Mouse (Mus musculus) A20 (cell line): Measurements from ENCODE around the gene Slc3a2.

Source experiments
- DNase-seq: peaks from one replicate; pipeline ENCODE4 v3.0.0-alpha.2; 2011; ENCODE audit warnings: low read depth, low spot score

Slc3a2 gene

GRCm38 (mm10) chr19:8711506-8711905 is 11.7 kb downstream of the Slc3a2 start:
- DNase-seq: no peak

GRCm38 (mm10) chr19:8710057-8710456 is 13.1 kb downstream of the Slc3a2 start:
- DNase-seq: no peak

- DNase-seq: no peak
Measured at GRCm38 (mm10) chr19:8708954-8709353, 14.2 kb downstream of the Slc3a2 start.

- DNase-seq: no peak
Measured at GRCm38 (mm10) chr19:8706930-8707329, 16.2 kb downstream of the Slc3a2 start.

GRCm38 (mm10) chr19:8706132-8706667 is 17.0 kb downstream of the Slc3a2 start:
- DNase-seq: peak; percentile 27

- DNase-seq: no peak
Measured at GRCm38 (mm10) chr19:8705026-8705708, 18.0 kb downstream of the Slc3a2 start.

- no peak for DNase-seq
Measured at GRCm38 (mm10) chr19:8703571-8703970, 19.6 kb downstream of the Slc3a2 start.

GRCm38 (mm10) chr19:8702458-8702857 is 20.7 kb downstream of the Slc3a2 start:
- no peak for DNase-seq

- DNase-seq: peak; percentile 30
Measured at GRCm38 (mm10) chr19:8699652-8700051, 23.5 kb downstream of the Slc3a2 start.

GRCm38 (mm10) chr19:8695330-8695729 is 27.8 kb downstream of the Slc3a2 start:
- peak; percentile 59 for DNase-seq

- DNase-seq: no peak
Measured at GRCm38 (mm10) chr19:8692740-8693139, 30.4 kb downstream of the Slc3a2 start.

GRCm38 (mm10) chr19:8691871-8692539 is 31.2 kb downstream of the Slc3a2 start:
- no peak for DNase-seq

GRCm38 (mm10) chr19:8683627-8684026 is 39.5 kb downstream of the Slc3a2 start:
- no peak for DNase-seq

GRCm38 (mm10) chr19:8682996-8683395 is 40.2 kb downstream of the Slc3a2 start:
- DNase-seq: peak; percentile 80

GRCm38 (mm10) chr19:8681633-8682362 is 41.4 kb downstream of the Slc3a2 start:
- DNase-seq: no peak

GRCm38 (mm10) chr19:8679031-8679779 is 44.0 kb downstream of the Slc3a2 start:
- no peak for DNase-seq

- DNase-seq: no peak
Measured at GRCm38 (mm10) chr19:8673336-8674063, 49.7 kb downstream of the Slc3a2 start.

- no peak for DNase-seq
Measured at GRCm38 (mm10) chr19:8672859-8673258, 50.3 kb downstream of the Slc3a2 start.

GRCm38 (mm10) chr19:8665746-8666145 is 57.4 kb downstream of the Slc3a2 start:
- no peak for DNase-seq

GRCm38 (mm10) chr19:8664859-8665258 is 58.3 kb downstream of the Slc3a2 start:
- DNase-seq: no peak

GRCm38 (mm10) chr19:8663911-8664421 is 59.2 kb downstream of the Slc3a2 start:
- no peak for DNase-seq
